Mouse (Mus musculus) neutrophil, adult 5-6 weeks (primary cell): ENCODE data around the gene Wdr18. TPM values are rescaled to one million over a fixed set of nuclear protein-coding genes. Genes with fewer than 3 reads are reported as not detected.
A peak's percentile ranks its signal among the peaks of the same experiment; 100 is the strongest.

ENCODE experiments used
- ATAC-seq: fragments of 151-379, 151-347 bp; 2 replicates; pipeline ENCODE4 v1.8.0; 2017; ENCODE audit warnings: mild to moderate bottlenecking, moderate TSS enrichment; ENCODE audit not compliant: insufficient number of reproducible peaks, poor library complexity, low FRiP score, severe bottlenecking; ENCODE audit errors: extremely low read depth
- total RNA-seq: library from RNA; stranded (forward); fragments of 200-1000 nt; gene quantifications from 2 replicates; pipeline ENCODE4 v1.2.3, GENCODE M21; 2017

The Wdr18 gene
- total RNA-seq, 1 experiment from 2014 or later, result 15.9 TPM

GRCm38 (mm10) chr10:80016931-80017330, 57.0 kb downstream of the Wdr18 start:
- peak; percentile 17 for ATAC-seq

GRCm38 (mm10) chr10:80017361-80017760, 57.4 kb downstream of the Wdr18 start:
- peak; percentile 62 for ATAC-seq

GRCm38 (mm10) chr10:80017771-80018170, 57.8 kb downstream of the Wdr18 start:
- ATAC-seq, result no peak

DNA sequence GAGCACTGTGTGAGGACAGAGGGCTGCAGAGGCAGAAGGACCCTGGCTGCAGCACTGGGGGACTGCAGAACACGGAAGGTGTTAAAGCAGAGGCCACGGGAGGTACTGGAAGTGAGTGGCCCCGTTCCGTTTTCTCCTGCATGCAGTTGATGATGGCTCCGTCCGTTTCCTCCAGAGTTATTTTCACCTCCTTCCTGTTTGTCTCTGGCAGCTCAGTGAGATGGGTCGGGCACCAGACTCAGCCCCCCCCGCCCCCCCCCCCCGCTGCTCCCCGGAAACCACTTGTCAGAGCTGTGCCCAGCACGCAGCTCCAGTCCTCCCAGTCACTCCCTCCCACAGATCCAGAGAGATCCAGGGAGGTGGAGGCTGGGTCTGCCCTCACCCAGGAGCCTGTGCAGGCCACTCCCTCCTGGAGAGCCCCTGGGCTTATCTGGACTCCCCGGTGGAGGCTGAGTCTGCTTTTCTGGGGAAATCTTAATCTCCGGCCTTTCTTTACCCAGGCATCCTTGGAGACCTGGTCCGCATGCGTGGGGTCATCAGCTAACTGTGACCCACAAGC, 58.9 kb downstream of the Wdr18 start:
- ATAC-seq, result peak; percentile 33

GRCm38 (mm10) chr10:80019471-80020131, 59.6 kb downstream of the Wdr18 start:
- ATAC-seq, result no peak

Other genes starting within 250 kb of the Wdr18 start
- not detected in 2 replicates for gene Hcn2, start 243.5 kb upstream of the Wdr18 start, total RNA-seq
- 21.9 and 24.6 TPM in 2 replicates for gene Polrmt, start 213.6 kb upstream of the Wdr18 start, total RNA-seq
- not detected in 2 replicates for gene Fgf22, start 205.1 kb upstream of the Wdr18 start, total RNA-seq
- gene Rnf126, start 193.2 kb upstream of the Wdr18 start, total RNA-seq, result 12.0 and 15.9 TPM in 2 replicates
- gene Fstl3, start 182.9 kb upstream of the Wdr18 start, total RNA-seq, result 1.0 and 2.6 TPM in 2 replicates
- 1.1 and 1.2 TPM in 2 replicates for gene Prss57, start 169.2 kb upstream of the Wdr18 start, total RNA-seq
- gene Palm, start 166.6 kb upstream of the Wdr18 start, total RNA-seq, result 40.6 and 42.1 TPM in 2 replicates
- 1.0 and 1.4 TPM in 2 replicates for gene Misp, start 139.2 kb upstream of the Wdr18 start, total RNA-seq
- gene Ptbp1, start 105.7 kb upstream of the Wdr18 start, total RNA-seq, result 101 and 117 TPM in 2 replicates
- not detected in 2 replicates for gene Prtn3, start 85.7 kb upstream of the Wdr18 start, total RNA-seq
- gene Plppr3, start 85.5 kb upstream of the Wdr18 start, total RNA-seq, result 0.93 and 1.7 TPM in 2 replicates
- gene Elane, start 73.9 kb upstream of the Wdr18 start, total RNA-seq, result not detected in 2 replicates
- gene Cfd, start 69.3 kb upstream of the Wdr18 start, total RNA-seq, result not detected in 2 replicates
- gene Med16, start 51.2 kb upstream of the Wdr18 start, total RNA-seq, result 14.0 and 15.0 TPM in 2 replicates
- gene Gm26602, start 49.3 kb upstream of the Wdr18 start, total RNA-seq, result not detected in 2 replicates
- 1.4 and 2.4 TPM in 2 replicates for gene Kiss1r, start 43.2 kb upstream of the Wdr18 start, total RNA-seq
- 147 and 149 TPM in 2 replicates for gene R3hdm4, start 38.9 kb upstream of the Wdr18 start, total RNA-seq
- gene Arid3a, start 33.1 kb upstream of the Wdr18 start, total RNA-seq, result 58.8 and 68.0 TPM in 2 replicates
- gene Grin3b, start 10.6 kb downstream of the Wdr18 start, total RNA-seq, result not detected in 2 replicates
- gene Tmem259, start 24.2 kb downstream of the Wdr18 start, total RNA-seq, result 80.7 and 81.4 TPM in 2 replicates
- gene Cnn2, start 28.4 kb downstream of the Wdr18 start, total RNA-seq, result 284 and 308 TPM in 2 replicates
- gene Abca7, start 36.3 kb downstream of the Wdr18 start, total RNA-seq, result 45.9 and 53.7 TPM in 2 replicates
- gene Arhgap45, start 56.5 kb downstream of the Wdr18 start, total RNA-seq, result 695 and 736 TPM in 2 replicates
- 47.7 and 66.4 TPM in 2 replicates for gene Polr2e, start 79.6 kb downstream of the Wdr18 start, total RNA-seq
- 206 and 276 TPM in 2 replicates for gene Gpx4, start 87.0 kb downstream of the Wdr18 start, total RNA-seq
- gene Sbno2, start 145.4 kb downstream of the Wdr18 start, total RNA-seq, result 232 and 238 TPM in 2 replicates
- gene Stk11, start 155.7 kb downstream of the Wdr18 start, total RNA-seq, result 229 and 235 TPM in 2 replicates
- gene Atp5d, start 178.5 kb downstream of the Wdr18 start, total RNA-seq, result 34.4 and 38.6 TPM in 2 replicates
- gene Cbarp, start 180.7 kb downstream of the Wdr18 start, total RNA-seq, result 0.98 and 1.6 TPM in 2 replicates
- 126 and 143 TPM in 2 replicates for gene Midn, start 188.1 kb downstream of the Wdr18 start, total RNA-seq
- gene Cirbp, start 205.8 kb downstream of the Wdr18 start, total RNA-seq, result 151 and 158 TPM in 2 replicates
- 10.3 and 14.2 TPM in 2 replicates for gene 1600002K03Rik, start 212.8 kb downstream of the Wdr18 start, total RNA-seq
- gene Efna2, start 219.3 kb downstream of the Wdr18 start, total RNA-seq, result 0.49 TPM in 1 of 2 replicates, not detected in the other